Mouse (Mus musculus): ENCODE measurements at regions not wholly inside any gene's neighbourhood (a gene's known extent, or its start where the extent isn't known, plus 50 kb on each side); places are given as distances from the start of the nearest gene placed in this dataset.

DNA sequence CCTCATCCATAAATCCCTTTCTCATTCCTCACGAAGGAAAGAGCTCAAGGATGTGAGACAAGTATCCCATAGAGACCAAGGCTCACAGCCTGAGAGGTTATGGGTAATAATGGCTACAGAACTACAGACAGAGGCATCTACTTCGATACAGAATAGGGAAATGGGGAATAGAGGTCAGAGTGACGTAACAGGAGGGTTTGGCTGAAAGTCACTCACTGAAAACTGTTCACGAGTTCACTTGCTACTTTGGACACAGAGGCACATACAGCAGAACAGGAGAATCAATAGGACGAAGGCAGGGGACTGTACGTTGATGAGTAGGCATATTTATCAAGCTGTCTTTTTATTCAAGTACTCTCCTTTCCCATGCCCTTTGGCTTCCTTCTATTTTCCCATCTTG, 99.7 kb downstream of the Bdh1 start:
- TF ChIP-seq CTCF (IDR thresholded peaks at IDR 0.05; ENCODE audit: low read depth, low read length) = no peak
- no peak for TF ChIP-seq GATA1 (IDR thresholded peaks at IDR 0.05; ENCODE audit: borderline replicate concordance, low read length)
- no peak for TF ChIP-seq GATA2 (IDR thresholded peaks at IDR 0.05; ENCODE audit: borderline replicate concordance, low read depth, low read length)

Data from G1E (cell line).